Mouse (Mus musculus) megakaryocyte, embryonic 14.5 days (primary cell): ENCODE results near the gene Gsk3a.

ENCODE experiments used
- FLI1 ChIP-seq: IDR thresholded peaks from 2 replicates; pipeline ENCODE4 v1.6.1; 2012; ENCODE audit warnings: low read length, inconsistent platforms, mixed read lengths
- GATA1 ChIP-seq: IDR thresholded peaks from 3 replicates; pipeline ENCODE4 v1.6.1; 2012; ENCODE audit warnings: mixed read lengths, low read length, inconsistent platforms, borderline replicate concordance

DNA sequence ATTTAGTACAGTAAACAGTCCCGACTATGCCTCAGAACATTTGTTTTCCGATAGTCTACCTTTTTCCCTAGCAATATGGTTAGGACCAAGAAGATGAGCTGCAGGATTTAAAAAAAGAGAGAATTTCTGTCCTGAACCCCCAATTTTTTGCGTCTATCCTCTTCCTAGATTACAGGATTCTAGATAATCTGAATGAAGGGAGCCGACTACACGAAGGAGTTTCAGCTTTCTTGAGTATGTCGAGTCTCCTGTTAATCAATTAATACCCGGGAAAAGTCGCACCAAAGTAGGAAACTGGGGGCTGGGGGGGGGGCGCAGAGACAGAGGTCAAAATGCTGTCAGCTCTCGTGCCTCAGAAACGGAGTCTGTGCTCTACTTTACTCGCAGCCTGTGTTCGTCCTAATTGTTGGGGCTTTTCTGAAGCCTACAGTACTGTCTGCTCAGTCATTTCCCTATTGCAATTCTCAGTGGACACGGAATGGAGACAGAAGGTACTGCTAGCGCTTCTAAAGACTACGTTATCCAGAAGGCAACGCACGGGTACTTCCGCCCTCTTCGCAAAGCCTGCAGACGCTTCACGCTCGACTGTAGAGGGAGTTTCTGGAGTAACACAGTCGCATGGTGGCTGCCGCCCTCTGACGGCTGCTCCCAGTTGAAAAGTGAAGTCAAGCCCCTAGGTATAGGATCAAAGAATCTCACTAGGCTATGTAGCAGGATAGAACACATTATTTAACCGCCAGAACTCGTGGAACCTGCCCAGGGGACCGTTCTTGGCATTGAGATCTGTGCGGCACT lies 1.4 kb upstream of the Gsk3a start:
- no peak for TF ChIP-seq GATA1
- TF ChIP-seq FLI1, result no peak
